Mouse (Mus musculus) kidney, postnatal 0 days (tissue): ENCODE measurements at regions not wholly inside any gene's neighbourhood (a gene's known extent, or its start where the extent isn't known, plus 50 kb on each side); places are given as distances from the start of the nearest gene placed in this dataset.

Experiments
- ATAC-seq: fragments of 200-750 bp; cut with Nextera tagmentation; replicated peaks from 2 replicates; pipeline ENCODE4 v1.8.0; 2017; ENCODE audit warnings: low read depth, moderate number of reproducible peaks, moderate TSS enrichment, moderate library complexity; ENCODE audit not compliant: low FRiP score
- DNase-seq: peaks from one replicate; pipeline ENCODE4 v3.0.0-alpha.2; 2016; ENCODE audit warnings: low spot score
- H3K27ac ChIP-seq: fragments of 300-500 bp; sonication (generic); 2 replicates; pipeline ENCODE4 v1.5.1; 2014; ENCODE audit warnings: mild to moderate bottlenecking
- H3K27me3 ChIP-seq: fragments of 300-500 bp; sonication (generic); 2 replicates; pipeline ENCODE4 v1.6.1; 2014; ENCODE audit warnings: low read length, mixed read lengths; ENCODE audit not compliant: insufficient read depth
- H3K36me3 ChIP-seq: fragments of 300-500 bp; sonication (generic); 2 replicates; pipeline ENCODE4 v1.6.1; 2014; ENCODE audit warnings: low read length, mixed read lengths; ENCODE audit not compliant: insufficient read depth
- H3K4me1 ChIP-seq: fragments of 300-500 bp; sonication (generic); replicated peaks from 2 replicates; pipeline ENCODE4 v1.6.1; 2014; ENCODE audit warnings: antibody characterized with exemption, low read length, mixed read lengths; ENCODE audit not compliant: insufficient read depth
- H3K4me2 ChIP-seq: fragments of 300-500 bp; sonication (generic); 2 replicates; pipeline ENCODE4 v1.6.1; 2014; ENCODE audit warnings: mild to moderate bottlenecking, low read length, moderate library complexity, mixed read lengths
- H3K4me3 ChIP-seq: fragments of 300-500 bp; sonication (generic); replicated peaks from 2 replicates; pipeline ENCODE4 v1.5.1; 2014; ENCODE audit warnings: low read depth, low read length
- H3K9ac ChIP-seq: fragments of 300-500 bp; sonication (generic); 2 replicates; pipeline ENCODE4 v1.6.1; 2014; ENCODE audit warnings: low read depth, low read length
- H3K9me3 ChIP-seq: fragments of 300-500 bp; sonication (generic); replicated peaks from 2 replicates; pipeline ENCODE4 v1.6.1; 2016; ENCODE audit warnings: low read length, inconsistent platforms, mixed read lengths
- CTCF ChIP-seq: IDR thresholded peaks from 2 replicates; pipeline ENCODE4 v1.5.1; 2016; ENCODE audit warnings: antibody characterized with exemption, low read depth, mild to moderate bottlenecking, moderate library complexity
- WGBS: fragments of 180-500 bp; shearing (Covaris S2); extraction: QIAGEN DNeasy Blood & Tissue Kit; methylation state at CpG from one replicate; pipeline ENCODE4 v1.1.7; 2014; 5-methylcytosine and 5-hydroxymethylcytosine counted together

DNA sequence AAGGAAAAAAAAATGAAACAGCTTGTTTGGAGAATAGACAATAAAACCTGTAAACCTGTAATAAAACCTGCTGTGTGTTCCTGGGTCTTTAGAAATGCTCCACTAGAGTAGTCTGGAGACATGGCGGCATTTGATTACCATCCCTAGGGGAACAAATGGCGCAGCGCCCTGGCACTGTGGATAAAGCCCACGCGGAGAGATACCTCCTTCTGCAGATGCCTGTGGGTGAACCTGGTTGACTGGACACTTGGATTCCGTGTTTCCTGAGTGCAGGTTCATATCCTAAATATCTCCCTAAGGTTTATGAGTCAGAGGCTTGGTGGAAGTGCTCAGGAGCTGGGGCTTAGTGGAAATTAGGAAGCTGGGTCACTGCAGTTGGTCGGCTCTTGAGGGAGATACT is 158.1 kb downstream of the Gm11011 start:
- no peak overlapping the region for H3K27ac ChIP-seq
- TF ChIP-seq CTCF = no peak
- H3K36me3 ChIP-seq = no peaks in the 10 kb centered on the region
- H3K27me3 ChIP-seq = no peaks in the 10 kb centered on the region
- 82% methylated on average over 7 of the region's 7 CpGs for WGBS
- H3K9me3 ChIP-seq = no peaks in the 10 kb centered on the region
- no peak overlapping the region for H3K4me3 ChIP-seq
- H3K4me2 ChIP-seq = no peak overlapping the region
- no peaks in the 10 kb centered on the region for H3K4me1 ChIP-seq
- H3K9ac ChIP-seq = no peak overlapping the region
- DNase-seq (no peak), ATAC-seq (no peak)

DNA sequence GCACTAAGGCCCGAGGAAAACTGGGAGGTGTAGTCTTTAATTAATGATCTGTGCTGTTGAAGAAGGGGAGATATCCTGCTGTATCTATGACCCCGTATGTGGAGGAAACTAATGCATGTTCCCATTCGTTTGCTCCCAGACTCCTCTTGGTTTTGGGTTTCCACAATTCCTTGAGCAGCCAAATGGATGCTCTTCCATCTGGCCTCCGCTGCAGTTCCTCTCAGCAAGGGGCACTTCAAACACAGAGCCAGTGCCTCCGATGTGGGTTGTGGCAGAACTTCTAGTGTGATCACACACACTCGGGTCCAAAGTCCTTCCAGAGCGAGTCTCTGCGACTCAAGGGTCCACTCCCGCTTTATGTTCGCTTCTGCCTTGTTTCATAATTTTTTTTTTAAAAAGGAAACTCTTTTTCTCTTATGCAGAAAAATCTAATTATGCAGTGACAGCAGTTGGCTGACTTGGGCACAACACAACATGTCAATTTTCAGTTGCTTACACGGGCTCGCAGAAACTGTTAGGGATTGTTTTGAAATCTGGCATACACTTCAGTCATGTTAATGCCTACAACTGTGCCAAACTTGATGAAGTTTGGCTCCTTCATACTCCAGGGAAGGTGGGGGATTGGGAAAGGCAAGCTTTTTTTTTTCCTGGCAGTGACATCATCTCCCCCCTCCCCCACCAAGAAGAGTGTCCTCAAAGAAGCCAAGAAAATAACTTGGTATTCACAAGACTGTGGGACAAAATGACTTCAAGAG is 163.2 kb downstream of the Gm11011 start:
- Histone ChIP-seq H3K36me3 (no peaks in the 10 kb centered on the region), H3K27me3 (no peaks in the 10 kb centered on the region), H3K4me1 (no peaks in the 10 kb centered on the region), H3K9ac (no peak overlapping the region), H3K4me2 (no peak overlapping the region), H3K27ac (no peak overlapping the region), H3K9me3 (no peaks in the 10 kb centered on the region), H3K4me3 (no peak overlapping the region)
- no peak for TF ChIP-seq CTCF
- WGBS = 66% methylated on average over 12 of the region's 12 CpGs
- DNase-seq (no peak), ATAC-seq (no peak)

DNA sequence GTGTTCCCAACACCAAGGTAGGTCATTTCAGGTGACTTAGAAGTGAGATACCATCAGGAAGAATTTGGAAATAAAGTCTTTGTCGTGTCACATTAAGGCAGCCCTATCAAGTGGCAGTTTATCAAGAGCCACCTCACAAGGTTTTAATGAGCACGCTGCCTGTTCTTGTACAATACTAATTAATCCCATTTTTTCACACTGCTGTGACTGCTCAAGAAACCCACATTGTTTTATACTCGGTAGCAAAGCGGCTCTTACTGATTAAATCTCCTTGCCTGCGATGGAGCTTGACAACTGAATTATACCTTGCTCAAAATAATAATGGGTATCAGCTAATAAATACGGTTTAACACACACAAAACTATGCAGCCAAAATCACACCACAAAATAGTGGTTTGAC is 175.2 kb downstream of the Gm11011 start:
- ATAC-seq (no peak), DNase-seq (no peak)
- Histone ChIP-seq H3K4me1 (no peaks in the 10 kb centered on the region), H3K27ac (no peak overlapping the region), H3K9me3 (no peaks in the 10 kb centered on the region), H3K27me3 (no peaks in the 10 kb centered on the region), H3K4me3 (no peak overlapping the region), H3K4me2 (no peak overlapping the region), H3K36me3 (no peaks in the 10 kb centered on the region), H3K9ac (no peak overlapping the region)
- WGBS = 59% methylated on average over 6 of the region's 6 CpGs
- no peak for TF ChIP-seq CTCF

DNA sequence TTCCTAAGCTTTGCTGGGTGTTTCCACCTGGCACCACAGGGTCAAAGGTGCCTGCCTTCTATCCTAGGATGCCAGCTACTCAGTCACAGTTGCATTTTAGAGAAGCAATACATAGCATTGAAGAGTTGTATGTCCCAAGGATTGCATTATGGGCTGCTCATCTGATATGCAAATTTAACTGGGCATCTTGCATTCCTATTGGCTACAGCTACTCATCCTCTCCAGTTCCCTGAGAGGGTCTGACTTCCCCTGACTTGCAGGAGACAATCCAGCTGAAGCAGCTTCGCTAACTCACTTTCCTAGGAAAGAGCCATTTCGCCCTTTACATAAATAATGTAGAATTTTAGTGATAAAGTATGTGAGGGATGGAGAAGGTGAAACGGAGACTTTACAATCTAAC is 177.5 kb downstream of the Gm11011 start:
- H3K4me1 ChIP-seq = no peaks in the 10 kb centered on the region
- 19% methylated on average over 3 of the region's 3 CpGs for WGBS
- DNase-seq = peak; percentile 27

DNA sequence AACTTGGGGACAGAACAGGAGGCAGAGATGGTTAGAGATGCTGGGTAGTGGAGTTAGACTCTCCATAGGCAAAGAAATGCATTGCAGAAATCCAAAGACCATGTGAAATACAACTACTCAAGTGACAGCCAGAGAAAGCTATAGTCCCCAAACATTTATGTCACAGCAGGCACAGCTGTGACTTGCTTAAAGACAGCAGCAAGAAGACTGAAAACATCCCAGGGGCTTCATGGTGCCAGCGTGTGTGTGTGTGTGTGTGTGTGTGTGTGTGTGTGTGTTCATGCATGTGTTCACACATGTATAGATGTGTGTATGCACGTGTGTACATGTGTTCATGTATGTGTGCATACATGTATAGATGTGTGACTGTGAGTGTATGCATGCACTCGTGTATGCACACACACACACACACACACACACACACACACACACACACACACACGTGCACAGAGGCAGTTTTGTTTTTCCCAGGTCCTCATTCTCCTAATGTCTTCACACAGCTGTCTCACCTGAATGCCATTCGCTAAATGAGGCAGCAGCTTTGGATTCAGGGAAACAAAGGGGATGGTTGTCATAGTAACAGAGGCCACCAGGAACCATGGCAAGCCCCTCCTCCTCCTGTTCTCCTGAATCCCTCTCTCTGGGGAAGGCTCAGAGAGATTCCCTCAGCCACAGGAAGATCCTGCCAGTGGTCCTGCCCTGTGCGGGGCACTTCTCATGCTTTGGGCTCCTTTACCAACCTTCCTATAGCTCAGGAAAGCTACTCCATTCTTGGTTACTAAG is 182.4 kb downstream of the Gm11011 start:
- TF ChIP-seq CTCF = no peak
- Histone ChIP-seq H3K4me2 (no peak overlapping the region), H3K27ac (no peak overlapping the region), H3K9me3 (no peaks in the 10 kb centered on the region), H3K9ac (no peak overlapping the region), H3K4me1 (no peaks in the 10 kb centered on the region), H3K27me3 (no peaks in the 10 kb centered on the region), H3K4me3 (no peak overlapping the region), H3K36me3 (no peaks in the 10 kb centered on the region)
- no peak for ATAC-seq
- DNase-seq = peak; percentile 43
- 41% methylated on average over 6 of the region's 6 CpGs for WGBS

More for the DNA sequence above, 177.5 kb downstream of the Gm11011 start:
- Histone ChIP-seq H3K27ac (no peak overlapping the region), H3K9ac (no peak overlapping the region), H3K27me3 (no peaks in the 10 kb centered on the region), H3K9me3 (no peaks in the 10 kb centered on the region), H3K4me2 (no peak overlapping the region), H3K36me3 (no peaks in the 10 kb centered on the region), H3K4me3 (no peak overlapping the region)
- TF ChIP-seq CTCF = no peak
- no peak for ATAC-seq

DNA sequence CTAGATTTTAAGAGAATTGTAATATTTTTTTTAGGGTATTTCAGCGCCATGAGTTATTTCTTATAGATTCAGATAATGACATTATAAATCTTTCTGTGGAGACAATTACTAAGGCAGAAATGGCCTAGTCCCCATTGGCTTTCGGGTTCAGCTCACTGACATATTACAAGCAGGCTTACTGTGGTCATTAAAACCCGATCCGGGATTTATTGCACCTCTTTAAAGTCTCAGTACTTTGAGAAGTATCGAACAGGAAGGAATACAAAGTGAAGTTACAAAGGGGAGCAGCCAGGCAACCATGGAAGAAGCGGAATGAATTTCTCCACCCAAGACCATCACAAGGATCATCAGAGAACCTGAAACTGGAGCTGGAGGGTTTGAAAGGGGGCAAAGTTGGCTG is 189.8 kb downstream of the Gm11011 start:
- WGBS = 17% methylated on average over 6 of the region's 6 CpGs
- H3K36me3 ChIP-seq = no peaks in the 10 kb centered on the region
- no peak overlapping the region for H3K4me2 ChIP-seq
- TF ChIP-seq CTCF = no peak
- no peak overlapping the region for H3K9ac ChIP-seq
- no peak overlapping the region for H3K4me3 ChIP-seq
- no peak for ATAC-seq
- no peaks in the 10 kb centered on the region for H3K27me3 ChIP-seq
- H3K27ac ChIP-seq = no peak overlapping the region
- no peaks in the 10 kb centered on the region for H3K9me3 ChIP-seq
- DNase-seq = peak; percentile 36
- no peaks in the 10 kb centered on the region for H3K4me1 ChIP-seq
